Mouse (Mus musculus) cerebellum, adult 2 months (tissue): ENCODE measurements at regions not wholly inside any gene's neighbourhood (a gene's known extent, or its start where the extent isn't known, plus 50 kb on each side); places are given as distances from the start of the nearest gene placed in this dataset.

Source experiments
- DNase-seq, 2 experiments: peaks; one replicate each; pipeline ENCODE4 v3.0.0; 2021
- H3K27ac ChIP-seq: fragments of 200-500 bp; 2 replicates; pipeline ENCODE4 v1.5.1; 2012; ENCODE audit warnings: low read length, control low read depth, inconsistent platforms; ENCODE audit not compliant: insufficient read depth
- H3K27me3 ChIP-seq: fragments of 200-500 bp; 2 replicates; pipeline ENCODE4 v1.6.1; 2012; ENCODE audit warnings: inconsistent platforms, mild to moderate bottlenecking, low read length, moderate library complexity; ENCODE audit not compliant: control insufficient read depth, insufficient read depth
- H3K4me1 ChIP-seq: fragments of 200-500 bp; 2 replicates; pipeline ENCODE4 v1.6.1; 2011; ENCODE audit warnings: low read length; ENCODE audit not compliant: control insufficient read depth, insufficient read depth
- H3K4me3 ChIP-seq: fragments of 200-500 bp; replicated peaks from 2 replicates; pipeline ENCODE3; 2011; ENCODE audit warnings: mild to moderate bottlenecking, low read depth, low read length, control low read depth; ENCODE audit not compliant: insufficient read depth
- CTCF ChIP-seq: fragments of 200-500 bp; IDR thresholded peaks from 2 replicates; pipeline ENCODE4 v1.5.1; 2011; ENCODE audit warnings: low read depth, mild to moderate bottlenecking, control low read depth, low read length, moderate library complexity, borderline replicate concordance; ENCODE audit not compliant: insufficient read depth
- POLR2A ChIP-seq: fragments of 200-500 bp; IDR thresholded peaks from 2 replicates; pipeline ENCODE4 v1.6.1; 2011; ENCODE audit warnings: low read length, control low read depth, borderline replicate concordance; ENCODE audit not compliant: insufficient read depth
- WGBS: fragments of 180-500 bp; shearing (Covaris S2); methylation state at CpG from one replicate; pipeline ENCODE4 v1.1.7; 2018; 5-methylcytosine and 5-hydroxymethylcytosine counted together

- DNase-seq = no peak
- Histone ChIP-seq H3K27ac (no peak overlapping the region), H3K4me1 (peaks cover 4% of the 10 kb centered on the region), H3K27me3 (peaks cover 2% of the 10 kb centered on the region; the same call in 1 of the 2 replicates), H3K4me3 (no peak overlapping the region)
- no peak for TF ChIP-seq CTCF
- TF ChIP-seq POLR2A = no peak
- 96% methylated on average over 11 of the region's 11 CpGs for WGBS
Observed at GRCm38 (mm10) chr3:66744133-66744913, 236.9 kb upstream of the Rsrc1 start.

GRCm38 (mm10) chr3:66746373-66747072 lies 234.7 kb upstream of the Rsrc1 start:
- TF ChIP-seq CTCF = no peak
- no peak for TF ChIP-seq POLR2A
- Histone ChIP-seq H3K27me3 (peaks cover 2% of the 10 kb centered on the region; the same call in 1 of the 2 replicates), H3K27ac (no peak overlapping the region), H3K4me3 (no peak overlapping the region), H3K4me1 (peaks cover 4% of the 10 kb centered on the region)
- DNase-seq = peak in 1 of 2 experiments; percentile 34
- 8% methylated on average over 19 of the region's 19 CpGs for WGBS

GRCm38 (mm10) chr3:66747073-66747710 lies 234.0 kb upstream of the Rsrc1 start:
- TF ChIP-seq CTCF (no peak), POLR2A (no peak)
- H3K27ac ChIP-seq = no peak overlapping the region
- WGBS = 6% methylated on average over 20 of the region's 20 CpGs
- peaks cover 2% of the 10 kb centered on the region; the same call in 1 of the 2 replicates for H3K27me3 ChIP-seq
- H3K4me1 ChIP-seq = peaks cover 4% of the 10 kb centered on the region
- no peak overlapping the region for H3K4me3 ChIP-seq
- DNase-seq = peak in 1 of 2 experiments; percentile 21

GRCm38 (mm10) chr3:66758141-66758540 lies 223.0 kb upstream of the Rsrc1 start:
- WGBS = 73% methylated on average over 3 of the region's 3 CpGs
- Histone ChIP-seq H3K4me1 (no peaks in the 10 kb centered on the region), H3K27me3 (no peaks in the 10 kb centered on the region), H3K4me3 (no peak overlapping the region), H3K27ac (no peak overlapping the region)
- TF ChIP-seq POLR2A (no peak), CTCF (no peak)
- no peak for DNase-seq

GRCm38 (mm10) chr3:66759841-66760240 lies 221.3 kb upstream of the Rsrc1 start:
- H3K4me1 ChIP-seq = no peaks in the 10 kb centered on the region
- 89% methylated on average over 4 of the region's 4 CpGs for WGBS
- no peak for DNase-seq
- H3K27ac ChIP-seq = no peak overlapping the region
- H3K4me3 ChIP-seq = no peak overlapping the region
- no peaks in the 10 kb centered on the region for H3K27me3 ChIP-seq
- TF ChIP-seq CTCF = no peak
- TF ChIP-seq POLR2A = no peak

GRCm38 (mm10) chr3:66762446-66762845 lies 218.7 kb upstream of the Rsrc1 start:
- Histone ChIP-seq H3K4me1 (no peaks in the 10 kb centered on the region), H3K4me3 (no peak overlapping the region), H3K27ac (no peak overlapping the region), H3K27me3 (no peaks in the 10 kb centered on the region)
- TF ChIP-seq POLR2A (no peak), CTCF (no peak)
- 86% methylated on average over 3 of the region's 3 CpGs for WGBS
- no peak for DNase-seq

GRCm38 (mm10) chr3:66797351-66798010 lies 183.7 kb upstream of the Rsrc1 start:
- TF ChIP-seq CTCF (no peak), POLR2A (no peak)
- DNase-seq = no peak
- Histone ChIP-seq H3K27ac (no peak overlapping the region), H3K27me3 (no peaks in the 10 kb centered on the region), H3K4me1 (no peaks in the 10 kb centered on the region), H3K4me3 (no peak overlapping the region)
- 68% methylated on average over 12 of the region's 12 CpGs for WGBS

- no peak overlapping the region for H3K4me3 ChIP-seq
- WGBS = 93% methylated on average over 5 of the region's 5 CpGs
- DNase-seq = no peak
- H3K4me1 ChIP-seq = no peaks in the 10 kb centered on the region
- no peaks in the 10 kb centered on the region for H3K27me3 ChIP-seq
- no peak overlapping the region for H3K27ac ChIP-seq
- no peak for TF ChIP-seq CTCF
- no peak for TF ChIP-seq POLR2A
Observed at GRCm38 (mm10) chr3:66798292-66798691, 182.9 kb upstream of the Rsrc1 start.
